Mouse (Mus musculus) thymus, postnatal 4 days (tissue): ENCODE measurements around the gene Kcnk4.
A peak's percentile ranks its signal among the peaks of the same experiment; 100 is the strongest.

Experiments
- DNase-seq: peaks from one replicate; pipeline ENCODE4 v3.0.0; 2021

Gene Kcnk4

GRCm38 (mm10) chr19:6934195-6934977 is at the start of gene Kcnk4:
Gene Kcnk4 (minus strand): TSS chr19:6934515.
- DNase-seq: no peak

GRCm38 (mm10) chr19:6983621-6984020 is 49.3 kb upstream of the Kcnk4 start:
- no peak for DNase-seq

- DNase-seq: no peak
Observed at GRCm38 (mm10) chr19:6981465-6981864, 47.1 kb upstream of the Kcnk4 start.

GRCm38 (mm10) chr19:6980381-6981093 is 46.2 kb upstream of the Kcnk4 start, which contains the start of gene Fkbp2:
Gene Fkbp2 (minus strand): TSS chr19:6980501.
- peak; percentile 99 for DNase-seq

GRCm38 (mm10) chr19:6979486-6980380 is 45.4 kb upstream of the Kcnk4 start:
- DNase-seq: peak; percentile 100

- DNase-seq: peak; percentile 69
Observed at GRCm38 (mm10) chr19:6979001-6979479, 44.7 kb upstream of the Kcnk4 start.

GRCm38 (mm10) chr19:6978639-6978974 is 44.3 kb upstream of the Kcnk4 start:
- no peak for DNase-seq

GRCm38 (mm10) chr19:6977759-6978638 is 43.7 kb upstream of the Kcnk4 start:
- DNase-seq: peak; percentile 39

GRCm38 (mm10) chr19:6975537-6976521 is 41.5 kb upstream of the Kcnk4 start, which contains the start of gene Plcb3:
Gene Plcb3 (minus strand): TSS chr19:6976470.
- peak; percentile 89 for DNase-seq

GRCm38 (mm10) chr19:6974211-6975205 is 40.2 kb upstream of the Kcnk4 start, which contains the start of gene Ppp1r14b:
Gene Ppp1r14b (plus strand): TSS chr19:6974968.
- DNase-seq: peak; percentile 91

GRCm38 (mm10) chr19:6973581-6974190 is 39.4 kb upstream of the Kcnk4 start:
- DNase-seq: no peak

- no peak for DNase-seq
Observed at GRCm38 (mm10) chr19:6972247-6972917, 38.1 kb upstream of the Kcnk4 start.

- DNase-seq: no peak
Observed at GRCm38 (mm10) chr19:6971644-6972043, 37.3 kb upstream of the Kcnk4 start.

GRCm38 (mm10) chr19:6970460-6971085 is 36.3 kb upstream of the Kcnk4 start:
- no peak for DNase-seq

GRCm38 (mm10) chr19:6969665-6970381 is 35.5 kb upstream of the Kcnk4 start:
- peak; percentile 88 for DNase-seq

- no peak for DNase-seq
Observed at GRCm38 (mm10) chr19:6969291-6969664, 35.0 kb upstream of the Kcnk4 start.
